Mouse (Mus musculus) spleen, adult 2 months (tissue): ENCODE measurements around the gene Olfr372.
"Not testable (repeated sequence)": the region's sequence is repeated elsewhere in the genome, so short reads cannot be mapped to it uniquely, and the experiment has no call there.

Experiments used
- CTCF ChIP-seq: fragments of 200-500 bp; IDR thresholded peaks from 2 replicates; pipeline ENCODE4 v1.5.1; 2011; ENCODE audit warnings: mild to moderate bottlenecking, inconsistent platforms; ENCODE audit not compliant: insufficient read depth, insufficient read length, insufficient replicate concordance; ENCODE audit errors: extremely low read depth
- POLR2A ChIP-seq: fragments of 200-500 bp; IDR thresholded peaks from 2 replicates; pipeline ENCODE4 v1.6.1; 2011; ENCODE audit warnings: low read depth, low read length, inconsistent platforms

DNA sequence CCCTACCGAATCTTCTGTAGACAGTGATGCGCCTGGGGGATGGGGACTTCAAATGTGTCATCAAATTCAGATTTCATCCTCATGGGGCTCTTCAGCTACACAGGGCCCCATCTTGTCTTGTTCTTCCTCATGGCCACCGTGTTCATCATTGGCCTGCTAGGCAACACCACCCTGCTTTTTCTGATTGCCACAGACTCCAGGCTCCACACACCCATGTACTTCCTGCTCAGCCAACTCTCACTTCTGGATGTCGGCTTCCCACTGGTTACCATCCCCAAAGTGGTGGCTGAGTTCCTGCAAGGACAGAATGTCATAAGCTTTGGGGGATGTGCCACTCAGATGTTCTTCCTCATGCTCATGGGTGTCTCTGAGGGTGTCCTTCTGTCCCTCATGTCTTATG lies 16.6 kb downstream of the Olfr372 start:
- TF ChIP-seq CTCF, POLR2A: not testable (repeated sequence)
